19 mouse cellular contexts compared by ENCODE assay signal in genomic region chr5:21574386-21575209, GRCm38 (mm10). TPM values are rescaled to one million over a fixed set of nuclear protein-coding genes. Genes with fewer than 3 reads are reported as not detected.
DNase-seq lines count a peak whose midpoint lies in the region; ATAC-seq lines count a peak whose summit lies in the region.
"Had no signal": no experiment of that assay in that cellular context is flagged by ENCODE, and none has a peak within 500 bp of the region (broad histone marks: within the 10 kb centered on the region; RNA-seq: fewer than 3 reads in every experiment).

No protein-coding gene starts in this region.

- H3K27me3 ChIP-seq in forebrain, embryonic 14.5 days (replicated peaks; ENCODE audit: control insufficient read depth, insufficient read depth, low read length) = no peaks in the 10 kb centered on the region
- H3K27me3 ChIP-seq in forebrain, embryonic 13.5 days = no peaks in the 10 kb centered on the region
- H3K27me3 ChIP-seq in liver, embryonic 16.5 days (ENCODE audit: control insufficient read depth, insufficient read depth, low read depth, low read length) = no peaks in the 10 kb centered on the region
- H3K27me3 ChIP-seq in hindbrain, embryonic 14.5 days (ENCODE audit: control insufficient read depth, insufficient read depth, low read length) = no peaks in the 10 kb centered on the region
- H3K27me3 ChIP-seq: CH12.LX; embryonic facial prominence, embryonic 13.5 days; forebrain, embryonic 12.5 days; kidney, embryonic 15.5 days; midbrain, embryonic 15.5 days had no signal

- intact Hi-C loops in heart, postnatal 10 days (cut with DNase I) = no loop called here

- peak; percentile 5 for DNase-seq in forebrain, embryonic 14.5 days (ENCODE audit: low spot score)
- peak; percentile 12 for DNase-seq in heart, postnatal 4 days
- DNase-seq in heart, postnatal 10 days = no peak
- no peak for DNase-seq in hindbrain, embryonic 14.5 days (ENCODE audit: low spot score)
- DNase-seq in adrenal gland, postnatal 10 days = no peak
- DNase-seq: cerebellum, adult 2 months; lung, adult 18-20 months; lung, postnatal 36 days had no signal

- WGBS in forebrain, embryonic 14.5 days = 76% methylated on average over 21 of the region's 21 CpGs
- 79% methylated on average over 21 of the region's 21 CpGs for WGBS in forebrain, embryonic 13.5 days
- WGBS in liver, embryonic 16.5 days (ENCODE audit: insufficient replicate concordance) = 41% methylated on average over 21 of the region's 21 CpGs
- WGBS in hindbrain, embryonic 14.5 days = 78% methylated on average over 21 of the region's 21 CpGs

- no peak overlapping the region for H3K4me3 ChIP-seq in forebrain, embryonic 14.5 days (ENCODE audit: low read depth, low read length)
- no peak overlapping the region for H3K4me3 ChIP-seq in forebrain, embryonic 13.5 days
- peak overlapping the region; percentile 12 for H3K4me3 ChIP-seq in liver, embryonic 16.5 days (ENCODE audit: low read depth, low read length)
- no peak overlapping the region for H3K4me3 ChIP-seq in hindbrain, embryonic 14.5 days (replicated peaks; ENCODE audit: low read length)
- H3K4me3 ChIP-seq: embryonic facial prominence, embryonic 13.5 days; forebrain, embryonic 12.5 days; hindbrain, embryonic 10.5 days; kidney, embryonic 15.5 days; midbrain, embryonic 15.5 days had no signal

- no peak for ATAC-seq in forebrain, embryonic 14.5 days
- ATAC-seq in forebrain, embryonic 13.5 days = no peak
- ATAC-seq in erythroid progenitor cell, adult 5-6 weeks (replicated peaks; ENCODE audit: low FRiP score, poor library complexity, severe bottlenecking) = peak; percentile 72
- ATAC-seq in liver, embryonic 16.5 days (ENCODE audit: low read depth) = peak; percentile 84
- ATAC-seq in hindbrain, embryonic 14.5 days (ENCODE audit: low FRiP score) = no peak
- ATAC-seq: activated CD4-positive, CD25-positive, alpha-beta regulatory T cell, adult 4 months; midbrain, embryonic 15.5 days had no signal

- H3K9me3 ChIP-seq in forebrain, embryonic 14.5 days (replicated peaks; ENCODE audit: control insufficient read depth, low read length) = no peaks in the 10 kb centered on the region
- H3K9me3 ChIP-seq in forebrain, embryonic 13.5 days (replicated peaks) = no peaks in the 10 kb centered on the region
- H3K9me3 ChIP-seq in liver, embryonic 16.5 days (replicated peaks; ENCODE audit: control insufficient read depth, low read length) = no peaks in the 10 kb centered on the region
- H3K9me3 ChIP-seq in hindbrain, embryonic 14.5 days (ENCODE audit: control insufficient read depth, low read length) = no peaks in the 10 kb centered on the region
- H3K9me3 ChIP-seq: embryonic facial prominence, embryonic 13.5 days; forebrain, embryonic 12.5 days; hindbrain, embryonic 10.5 days; kidney, embryonic 15.5 days; midbrain, embryonic 15.5 days had no signal

- H3K9ac ChIP-seq in forebrain, embryonic 14.5 days (ENCODE audit: low read length) = no peak overlapping the region
- no peak overlapping the region for H3K9ac ChIP-seq in forebrain, embryonic 13.5 days
- H3K9ac ChIP-seq in liver, embryonic 16.5 days (ENCODE audit: low read depth, low read length) = no peak overlapping the region
- no peak overlapping the region for H3K9ac ChIP-seq in hindbrain, embryonic 14.5 days
- H3K9ac ChIP-seq: embryonic facial prominence, embryonic 13.5 days; forebrain, embryonic 12.5 days; kidney, embryonic 15.5 days; midbrain, embryonic 15.5 days had no signal

- no peaks in the 10 kb centered on the region for H3K4me1 ChIP-seq in forebrain, embryonic 14.5 days (ENCODE audit: control insufficient read depth, insufficient read depth, low read length)
- H3K4me1 ChIP-seq in forebrain, embryonic 13.5 days = no peaks in the 10 kb centered on the region
- H3K4me1 ChIP-seq in liver, embryonic 16.5 days (ENCODE audit: control insufficient read depth, low read depth, low read length) = peaks cover 3% of the 10 kb centered on the region
- H3K4me1 ChIP-seq in hindbrain, embryonic 14.5 days (replicated peaks; ENCODE audit: control insufficient read depth, insufficient read depth, low read length) = no peaks in the 10 kb centered on the region
- H3K4me1 ChIP-seq: embryonic facial prominence, embryonic 13.5 days; forebrain, embryonic 12.5 days; hindbrain, embryonic 10.5 days; kidney, embryonic 15.5 days; midbrain, embryonic 15.5 days had no signal

- no peak overlapping the region for H3K4me2 ChIP-seq in forebrain, embryonic 14.5 days (ENCODE audit: low read length)
- no peak overlapping the region for H3K4me2 ChIP-seq in forebrain, embryonic 13.5 days
- peak overlapping the region; percentile 31 for H3K4me2 ChIP-seq in liver, embryonic 16.5 days (ENCODE audit: low read depth, low read length)
- no peak overlapping the region for H3K4me2 ChIP-seq in hindbrain, embryonic 14.5 days (replicated peaks)
- H3K4me2 ChIP-seq: embryonic facial prominence, embryonic 13.5 days; forebrain, embryonic 12.5 days; kidney, embryonic 15.5 days; midbrain, embryonic 15.5 days had no signal

- H3K36me3 ChIP-seq in forebrain, embryonic 14.5 days (ENCODE audit: control insufficient read depth, insufficient read depth, low read length) = no peaks in the 10 kb centered on the region
- no peaks in the 10 kb centered on the region for H3K36me3 ChIP-seq in forebrain, embryonic 13.5 days (ENCODE audit: poor library complexity, severe bottlenecking)
- no peaks in the 10 kb centered on the region for H3K36me3 ChIP-seq in liver, embryonic 16.5 days (ENCODE audit: control insufficient read depth, insufficient read depth)
- no peaks in the 10 kb centered on the region for H3K36me3 ChIP-seq in hindbrain, embryonic 14.5 days (replicated peaks; ENCODE audit: control insufficient read depth, insufficient read depth)
- H3K36me3 ChIP-seq: forebrain, embryonic 12.5 days; hindbrain, embryonic 10.5 days; midbrain, embryonic 15.5 days had no signal

- no peak overlapping the region for H3K27ac ChIP-seq in forebrain, embryonic 14.5 days (ENCODE audit: low read depth, low read length)
- no peak overlapping the region for H3K27ac ChIP-seq in forebrain, embryonic 13.5 days
- peak overlapping the region; percentile 70 for H3K27ac ChIP-seq in liver, embryonic 16.5 days (ENCODE audit: low read length)
- no peak overlapping the region for H3K27ac ChIP-seq in hindbrain, embryonic 14.5 days
- H3K27ac ChIP-seq: embryonic facial prominence, embryonic 13.5 days; forebrain, embryonic 12.5 days; hindbrain, embryonic 10.5 days; kidney, embryonic 15.5 days; midbrain, embryonic 15.5 days had no signal

RNA-seq across cellular contexts. Expression of gene Lrrc17, which starts 31.2 kb away (rescaled TPM):
- 6.3 and 6.9 TPM in 2 replicates for polyA plus RNA-seq in forebrain, embryonic 14.5 days (2014; fragmentation: Nextera tagmentation; extraction: Ambion mirVana)
- polyA plus RNA-seq in forebrain, embryonic 13.5 days (2015; fragmentation: Nextera tagmentation; extraction: Ambion mirVana) = 3.9 TPM in 2 replicates
- 10 to 100 TPM; 16.0 to 17.8 TPM for total RNA-seq in heart, postnatal 4 days (2021)
- total RNA-seq in heart, postnatal 10 days (2021) = 10 to 100 TPM; 13.4 to 14.7 TPM
- not detected in 2 replicates for total RNA-seq in erythroid progenitor cell, adult 5-6 weeks (2015; ENCODE audit: low replicate concordance)
- total RNA-seq in erythroid progenitor cell, adult 5-6 weeks (2017; ENCODE audit: low replicate concordance) = not detected in 2 replicates
- polyA plus RNA-seq in liver, embryonic 16.5 days (2015; fragmentation: Nextera tagmentation; extraction: Ambion mirVana) = 2.2 TPM in 2 replicates
- polyA plus RNA-seq in hindbrain, embryonic 14.5 days (2014; fragmentation: Nextera tagmentation; extraction: Ambion mirVana) = 8.3 and 8.6 TPM in 2 replicates
- 10 to 100 TPM; 11.0 to 12.0 TPM for total RNA-seq in adrenal gland, postnatal 10 days (2021)
- total RNA-seq: CH12.LX; common myeloid progenitor, adult 5-6 weeks had no signal

Comparison
In these comparisons a context has a peak if more than half of its experiments do, and no peak if none do; other contexts are left out.
1. DNase-seq: peak in forebrain, embryonic 14.5 days (single experiment) and heart, postnatal 4 days (single experiment); none in heart, postnatal 10 days (0 of 2), hindbrain, embryonic 14.5 days (single experiment) and adrenal gland, postnatal 10 days (single experiment).
2. ATAC-seq: peak in erythroid progenitor cell, adult 5-6 weeks (single experiment) and liver, embryonic 16.5 days (single experiment); none in forebrain, embryonic 14.5 days (single experiment), forebrain, embryonic 13.5 days (single experiment) and hindbrain, embryonic 14.5 days (single experiment).
3. RNA of gene Lrrc17, which starts 31.2 kb away (total RNA-seq): 16.0 to 17.8 TPM in heart, postnatal 4 days, 13.4 to 14.7 TPM in heart, postnatal 10 days and 11.0 to 12.0 TPM in adrenal gland, postnatal 10 days; not detected in erythroid progenitor cell, adult 5-6 weeks; every median in the first group is over 10 times any median in the second.